ENCODE assay signal across 8 mouse cellular contexts in the genomic region with DNA sequence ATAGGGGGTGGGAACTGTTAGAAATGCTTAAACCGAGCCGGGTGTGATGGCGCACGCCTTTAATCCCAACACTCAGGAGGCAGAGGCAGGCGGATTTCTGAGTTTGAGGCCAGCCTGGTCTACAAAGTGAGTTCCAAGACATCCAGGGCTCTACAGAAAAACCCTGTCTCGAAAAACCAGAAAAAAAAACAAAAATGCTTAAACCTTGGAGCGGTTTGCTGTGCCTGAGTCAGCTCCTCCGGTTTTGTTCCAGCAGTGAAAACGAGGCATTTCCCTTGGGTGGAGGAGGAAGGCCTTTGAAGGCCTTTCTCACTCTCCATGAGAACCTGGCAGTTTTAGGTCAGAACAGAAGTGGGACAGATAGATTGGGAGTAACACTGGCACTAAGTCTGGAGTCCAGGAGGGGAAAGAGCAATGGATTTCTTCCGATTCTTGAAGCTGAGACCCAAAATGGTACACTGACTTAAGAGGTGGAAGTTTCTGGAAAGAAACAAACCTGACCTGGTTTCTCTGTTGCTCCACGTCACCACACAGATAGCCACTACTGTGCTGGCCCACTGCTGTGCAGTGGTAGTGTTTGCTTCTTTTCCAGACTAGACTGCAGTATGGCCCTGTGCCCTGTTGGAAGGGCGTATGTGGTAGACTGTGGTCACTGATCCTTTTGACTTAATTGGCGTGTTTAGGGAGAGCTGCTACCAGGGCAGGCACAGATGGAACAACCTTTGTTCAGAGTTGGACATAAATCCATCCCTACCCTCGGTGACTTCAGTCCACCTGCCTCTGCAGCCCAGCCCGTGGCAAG. TPM values are rescaled to one million over a fixed set of nuclear protein-coding genes. Genes with fewer than 3 reads are reported as not detected.
A peak's percentile ranks its signal among the peaks of the same experiment; 100 is the strongest.
DNase-seq lines count a peak whose midpoint lies in the region; ATAC-seq and TF ChIP-seq lines count a peak whose summit lies in the region.

No protein-coding gene starts in this region.

- H3K36me3 ChIP-seq in ES-E14 (ENCODE audit: control insufficient read depth, insufficient read depth, low read length, poor library complexity, severe bottlenecking) = peaks cover 13% of the 10 kb centered on the region
- peaks cover 29% of the 10 kb centered on the region for H3K36me3 ChIP-seq in forebrain, embryonic 14.5 days (ENCODE audit: control insufficient read depth, insufficient read depth, low read length)
- peaks cover 20% of the 10 kb centered on the region for H3K36me3 ChIP-seq in kidney, embryonic 16.5 days (ENCODE audit: insufficient read depth, low read length)
- H3K36me3 ChIP-seq in neural tube, embryonic 14.5 days (ENCODE audit: control insufficient read depth, insufficient read depth, low read length) = no peaks in the 10 kb centered on the region; the same call in 1 of the 2 replicates

- H3K9ac ChIP-seq in ES-E14 (ENCODE audit: insufficient read depth, low read depth, low read length, poor library complexity, severe bottlenecking) = peak overlapping the region; percentile 82
- peak overlapping the region; percentile 63 for H3K9ac ChIP-seq in forebrain, embryonic 14.5 days (ENCODE audit: low read length)
- peak overlapping the region; percentile 69 for H3K9ac ChIP-seq in kidney, embryonic 16.5 days (replicated peaks; ENCODE audit: low read length)
- H3K9ac ChIP-seq in neural tube, embryonic 14.5 days (replicated peaks; ENCODE audit: low read depth, low read length) = peak overlapping the region; percentile 60

- peak overlapping the region; percentile 77 to 78; a peak in 3 of 4 replicates for H3K4me3 ChIP-seq in ES-E14 (ENCODE audit: insufficient read depth in 1 of 2, low read depth in 1 of 2, low read length in 2 of 2, poor library complexity in 1 of 2, severe bottlenecking in 1 of 2)
- H3K4me3 ChIP-seq in forebrain, embryonic 14.5 days (ENCODE audit: low read depth, low read length) = peak overlapping the region; percentile 34; the same call in 1 of the 2 replicates
- peak overlapping the region; percentile 72 for H3K4me3 ChIP-seq in kidney, embryonic 16.5 days (ENCODE audit: low read length)
- peak overlapping the region; percentile 86 for H3K4me3 ChIP-seq in neural tube, embryonic 14.5 days (ENCODE audit: low read depth, low read length)

- 62% methylated on average over 15 of the region's 15 CpGs for WGBS in forebrain, embryonic 14.5 days
- 60% methylated on average over 15 of the region's 15 CpGs for WGBS in kidney, embryonic 16.5 days
- WGBS in neural tube, embryonic 14.5 days = 61% methylated on average over 15 of the region's 15 CpGs

- peaks cover 8 to 13% of the 10 kb centered on the region in 2 experiments; a peak in 3 of 4 replicates for H3K4me1 ChIP-seq in ES-E14 (ENCODE audit: control insufficient read depth in 2 of 2, insufficient read depth in 2 of 2, low read length in 2 of 2, poor library complexity in 1 of 2)
- H3K4me1 ChIP-seq in forebrain, embryonic 14.5 days (ENCODE audit: control insufficient read depth, insufficient read depth, low read length) = peaks cover 28% of the 10 kb centered on the region
- H3K4me1 ChIP-seq in kidney, embryonic 16.5 days (ENCODE audit: insufficient read depth, low read length) = peaks cover 39% of the 10 kb centered on the region
- peaks cover 28% of the 10 kb centered on the region for H3K4me1 ChIP-seq in neural tube, embryonic 14.5 days (ENCODE audit: control insufficient read depth, insufficient read depth, low read length)

- no peak overlapping the region for H3K27ac ChIP-seq in ES-E14 (ENCODE audit: insufficient read depth, low read depth, low read length, poor library complexity, severe bottlenecking)
- H3K27ac ChIP-seq in forebrain, embryonic 14.5 days (ENCODE audit: low read depth, low read length) = peak overlapping the region; percentile 15
- H3K27ac ChIP-seq in kidney, embryonic 16.5 days (ENCODE audit: low read length) = peak overlapping the region; percentile 93
- H3K27ac ChIP-seq in neural tube, embryonic 14.5 days (ENCODE audit: low read depth, low read length) = peak overlapping the region; percentile 55

- in situ Hi-C loops in ES-E14 (cut with MboI; ENCODE audit: low sequenced_read_pairs in 2 of 2, unreplicated experiment in 2 of 2) = no loop called here

- H3K9me3 ChIP-seq in ES-E14 (ENCODE audit: control insufficient read depth, insufficient read depth, low read depth, low read length) = no peaks in the 10 kb centered on the region
- H3K9me3 ChIP-seq in forebrain, embryonic 14.5 days (replicated peaks; ENCODE audit: control insufficient read depth, low read length) = no peaks in the 10 kb centered on the region
- no peaks in the 10 kb centered on the region for H3K9me3 ChIP-seq in kidney, embryonic 16.5 days (ENCODE audit: low read length)
- no peaks in the 10 kb centered on the region for H3K9me3 ChIP-seq in neural tube, embryonic 14.5 days (ENCODE audit: control insufficient read depth, low read length)

- ATAC-seq in forebrain, embryonic 14.5 days = no peak
- ATAC-seq in kidney, embryonic 16.5 days (ENCODE audit: low FRiP score, low TSS enrichment) = no peak
- ATAC-seq in neural tube, embryonic 14.5 days (ENCODE audit: low read depth) = no peak

- H3K27me3 ChIP-seq in forebrain, embryonic 14.5 days (replicated peaks; ENCODE audit: control insufficient read depth, insufficient read depth, low read length) = no peaks in the 10 kb centered on the region
- no peaks in the 10 kb centered on the region for H3K27me3 ChIP-seq in kidney, embryonic 16.5 days (ENCODE audit: insufficient read depth, low read length)
- H3K27me3 ChIP-seq in neural tube, embryonic 14.5 days (ENCODE audit: control insufficient read depth, insufficient read depth, low read length) = no peaks in the 10 kb centered on the region

- DNase-seq in gastrocnemius, postnatal 10 days = peak; percentile 40
- DNase-seq in gastrocnemius, postnatal 4 days (ENCODE audit: low spot score in 2 of 2) = no peak
- no peak for DNase-seq in ES-E14 (ENCODE audit: low read depth, low spot score)
- peak; percentile 16 for DNase-seq in forebrain, embryonic 14.5 days (ENCODE audit: low spot score)
- no peak for DNase-seq in layer of hippocampus, adult 9-10 months (ENCODE audit: low spot score)
- DNase-seq in layer of hippocampus, postnatal 14 days (ENCODE audit: low spot score in 2 of 2) = no peak

- peak overlapping the region; percentile 88 for H3K4me2 ChIP-seq in forebrain, embryonic 14.5 days (ENCODE audit: low read length)
- H3K4me2 ChIP-seq in kidney, embryonic 16.5 days (replicated peaks; ENCODE audit: low read depth, low read length) = peak overlapping the region; percentile 88
- peak overlapping the region; percentile 68 for H3K4me2 ChIP-seq in neural tube, embryonic 14.5 days (ENCODE audit: low read depth, low read length)

TF ChIP-seq in ES-E14, 5 proteins besides CTCF, POLR2A, EP300 and RAD21:
- TF ChIP-seq ZC3H11A (IDR thresholded peaks at IDR 0.05; ENCODE audit: borderline replicate concordance, low read depth, low read length) = no peak
TF ChIP-seq in ES-E14: peak in this region for 0.

RNA-seq across cellular contexts. Expression of gene Mthfr, which starts 1.4 kb away (rescaled TPM):
- total RNA-seq in gastrocnemius, postnatal 10 days (2021) = 10 to 100 TPM; 20.0 to 23.4 TPM
- 10 to 100 TPM; 30.2 to 32.2 TPM for total RNA-seq in gastrocnemius, postnatal 4 days (2021)
- 34.0 and 51.7 TPM in 2 replicates for total RNA-seq in ES-E14 (2012; rRNA removed)
- polyA plus RNA-seq in forebrain, embryonic 14.5 days (2014; fragmentation: Nextera tagmentation; extraction: Ambion mirVana) = 12.4 TPM in 2 replicates
- polyA plus RNA-seq in kidney, embryonic 16.5 days (2015; fragmentation: Nextera tagmentation; extraction: Ambion mirVana) = 26.5 and 28.1 TPM in 2 replicates
- 16.5 and 20.3 TPM in 2 replicates for polyA plus RNA-seq in neural tube, embryonic 14.5 days (2014; fragmentation: Nextera tagmentation; extraction: Ambion mirVana)
- total RNA-seq in layer of hippocampus, postnatal 14 days (2021) = 10 to 100 TPM; 25.6 to 26.4 TPM

RNA-seq across cellular contexts. Expression of gene Clcn6, which starts 1.6 kb away (rescaled TPM):
- 1 to 10 TPM; 7.1 to 8.5 TPM for total RNA-seq in gastrocnemius, postnatal 10 days (2021)
- total RNA-seq in gastrocnemius, postnatal 4 days (2021) = 10 to 100 TPM; 13.6 to 14.4 TPM
- 32.5 and 49.1 TPM in 2 replicates for total RNA-seq in ES-E14 (2012; rRNA removed)
- polyA plus RNA-seq in forebrain, embryonic 14.5 days (2014; fragmentation: Nextera tagmentation; extraction: Ambion mirVana) = 19.1 and 24.8 TPM in 2 replicates
- 6.4 and 6.8 TPM in 2 replicates for polyA plus RNA-seq in kidney, embryonic 16.5 days (2015; fragmentation: Nextera tagmentation; extraction: Ambion mirVana)
- polyA plus RNA-seq in neural tube, embryonic 14.5 days (2014; fragmentation: Nextera tagmentation; extraction: Ambion mirVana) = 25.8 and 30.6 TPM in 2 replicates
- total RNA-seq in layer of hippocampus, postnatal 14 days (2021) = 10 to 100 TPM; 64.2 to 65.0 TPM

RNA-seq across cellular contexts. Expression of gene Nppa, which starts 39.7 kb away (rescaled TPM):
- total RNA-seq in gastrocnemius, postnatal 10 days (2021) = not detected
- total RNA-seq in gastrocnemius, postnatal 4 days (2021) = not detected
- total RNA-seq in ES-E14 (2012; rRNA removed) = 0.37 TPM in 1 of 2 replicates, not detected in the other
- polyA plus RNA-seq in forebrain, embryonic 14.5 days (2014; fragmentation: Nextera tagmentation; extraction: Ambion mirVana) = 0.80 and 1.1 TPM in 2 replicates
- polyA plus RNA-seq in kidney, embryonic 16.5 days (2015; fragmentation: Nextera tagmentation; extraction: Ambion mirVana) = 0.41 and 1.00 TPM in 2 replicates
- 2.4 and 2.6 TPM in 2 replicates for polyA plus RNA-seq in neural tube, embryonic 14.5 days (2014; fragmentation: Nextera tagmentation; extraction: Ambion mirVana)
- total RNA-seq in layer of hippocampus, postnatal 14 days (2021) = under 1 TPM; 0.45 to 0.92 TPM

RNA-seq across cellular contexts. Expression of gene Agtrap, which starts 47.6 kb away (rescaled TPM):
- total RNA-seq in gastrocnemius, postnatal 10 days (2021) = 10 to 100 TPM; 14.9 to 15.5 TPM
- 10 to 100 TPM; 20.5 to 22.7 TPM for total RNA-seq in gastrocnemius, postnatal 4 days (2021)
- 122 and 158 TPM in 2 replicates for total RNA-seq in ES-E14 (2012; rRNA removed)
- 5.3 and 5.7 TPM in 2 replicates for polyA plus RNA-seq in forebrain, embryonic 14.5 days (2014; fragmentation: Nextera tagmentation; extraction: Ambion mirVana)
- 28.1 and 31.5 TPM in 2 replicates for polyA plus RNA-seq in kidney, embryonic 16.5 days (2015; fragmentation: Nextera tagmentation; extraction: Ambion mirVana)
- 2.6 and 5.5 TPM in 2 replicates for polyA plus RNA-seq in neural tube, embryonic 14.5 days (2014; fragmentation: Nextera tagmentation; extraction: Ambion mirVana)
- 1 to 10 TPM; 8.9 to 9.0 TPM for total RNA-seq in layer of hippocampus, postnatal 14 days (2021)

RNA-seq across cellular contexts. Expression of gene Nppb, which starts 54.6 kb away (rescaled TPM):
- total RNA-seq in gastrocnemius, postnatal 10 days (2021) = not detected
- not detected for total RNA-seq in gastrocnemius, postnatal 4 days (2021)
- total RNA-seq in ES-E14 (2012; rRNA removed) = 0.95 and 3.8 TPM in 2 replicates
- polyA plus RNA-seq in forebrain, embryonic 14.5 days (2014; fragmentation: Nextera tagmentation; extraction: Ambion mirVana) = not detected in 2 replicates
- 0.21 TPM in 1 of 2 replicates, not detected in the other for polyA plus RNA-seq in kidney, embryonic 16.5 days (2015; fragmentation: Nextera tagmentation; extraction: Ambion mirVana)
- 0.36 and 0.55 TPM in 2 replicates for polyA plus RNA-seq in neural tube, embryonic 14.5 days (2014; fragmentation: Nextera tagmentation; extraction: Ambion mirVana)
- not detected for total RNA-seq in layer of hippocampus, postnatal 14 days (2021)

Comparison
In these comparisons a context has a peak if more than half of its experiments do, and no peak if none do; other contexts are left out.
1. DNase-seq: peak in gastrocnemius, postnatal 10 days (single experiment) and forebrain, embryonic 14.5 days (single experiment); none in gastrocnemius, postnatal 4 days (0 of 2), ES-E14 (single experiment), layer of hippocampus, adult 9-10 months (single experiment) and layer of hippocampus, postnatal 14 days (0 of 2).
2. H3K4me3 ChIP-seq: peak in every context shown above with its lines; median percentile 86 in neural tube, embryonic 14.5 days; 78 in ES-E14; 72 in kidney, embryonic 16.5 days; 34 in forebrain, embryonic 14.5 days.
3. Peak in every context shown above with its lines, with median percentiles within 50 percentile points of each other: H3K9ac ChIP-seq and H3K4me2 ChIP-seq.